Mouse (Mus musculus) lung, postnatal 0 days (tissue): ENCODE measurements around the gene Abcb8.

Experiments used
- CTCF ChIP-seq: IDR thresholded peaks from 2 replicates; pipeline ENCODE4 v1.5.1; 2016; ENCODE audit warnings: antibody characterized with exemption, mild to moderate bottlenecking
- EP300 ChIP-seq: IDR thresholded peaks from 2 replicates; pipeline ENCODE4 v1.6.1; 2016; ENCODE audit warnings: antibody characterized with exemption, mild to moderate bottlenecking, control low read depth

GRCm38 (mm10) chr5:24365528-24365927, 27.9 kb upstream of the Abcb8 start:
- TF ChIP-seq CTCF = no peak
- TF ChIP-seq EP300 = no peak
